Mouse (Mus musculus): ENCODE results near the gene Scand1.

DNA sequence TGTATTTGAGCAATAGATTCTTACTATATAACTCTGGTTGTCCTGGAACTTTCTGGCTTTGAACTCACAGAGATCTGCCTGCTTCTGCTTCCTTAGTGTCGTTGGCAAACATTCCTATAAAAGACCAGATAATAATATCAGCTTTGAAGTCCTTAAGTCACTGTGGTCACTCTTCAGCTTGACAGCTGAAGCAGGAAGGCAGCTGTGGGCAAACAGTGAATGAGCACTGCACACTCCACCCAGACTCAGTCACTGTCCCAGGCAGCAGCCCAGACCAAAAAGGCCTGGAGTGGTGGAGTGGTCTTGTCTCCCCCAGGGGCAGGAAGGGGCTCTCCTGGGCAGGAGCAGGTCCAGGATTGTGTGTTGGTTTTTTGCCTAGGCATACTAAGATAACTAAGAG is 20.5 kb downstream of the Scand1 start:
- TF ChIP-seq POLR2A (IDR thresholded peaks at IDR 0.05; ENCODE audit: insufficient read depth, low read depth, low read length), result no peak
- no peak for TF ChIP-seq CTCF (IDR thresholded peaks at IDR 0.05; ENCODE audit: insufficient read depth, low read depth, low read length)

Data from olfactory bulb, adult 2 months (tissue).